Mouse (Mus musculus) erythroblast, embryonic 14.5 days (primary cell): ENCODE results near the gene Fam221b. TPM values are rescaled to one million over a fixed set of nuclear protein-coding genes. Genes with fewer than 3 reads are reported as not detected.
A peak's percentile ranks its signal among the peaks of the same experiment; 100 is the strongest.

Source experiments
- H3K27me3 ChIP-seq: 2 replicates; pipeline ENCODE4 v1.6.1; 2012; ENCODE audit warnings: inconsistent platforms; ENCODE audit not compliant: control insufficient read depth
- H3K36me3 ChIP-seq: 2 replicates; pipeline ENCODE4 v1.6.1; 2012; ENCODE audit warnings: mild to moderate bottlenecking, inconsistent platforms; ENCODE audit not compliant: control insufficient read depth
- H3K4me1 ChIP-seq: 2 replicates; pipeline ENCODE4 v1.6.1; 2012; ENCODE audit warnings: inconsistent platforms; ENCODE audit not compliant: control insufficient read depth
- H3K4me3 ChIP-seq: replicated peaks from 2 replicates; pipeline ENCODE3; 2012; ENCODE audit warnings: moderate library complexity, mild to moderate bottlenecking, inconsistent platforms
- H3K9me3 ChIP-seq: 2 replicates; pipeline ENCODE4 v1.6.1; 2012; ENCODE audit warnings: low read length, inconsistent platforms, mixed read lengths; ENCODE audit not compliant: control insufficient read depth
- GATA1 ChIP-seq: IDR thresholded peaks from 2 replicates; pipeline ENCODE4 v1.6.1; 2012; ENCODE audit warnings: low read length, inconsistent platforms, mixed read lengths
- TAL1 ChIP-seq: IDR thresholded peaks from 3 replicates; pipeline ENCODE4 v1.6.1; 2012; ENCODE audit warnings: low read length, inconsistent platforms, mixed read lengths
- polyA plus RNA-seq: library from polyadenylated mRNA; stranded (reverse); fragments of >175 nt; gene quantifications from 2 replicates; pipeline ENCODE4 v1.2.3, GENCODE M21; 2012

Gene Fam221b
- 0.03 and 0.04 TPM in 2 replicates for polyA plus RNA-seq

DNA sequence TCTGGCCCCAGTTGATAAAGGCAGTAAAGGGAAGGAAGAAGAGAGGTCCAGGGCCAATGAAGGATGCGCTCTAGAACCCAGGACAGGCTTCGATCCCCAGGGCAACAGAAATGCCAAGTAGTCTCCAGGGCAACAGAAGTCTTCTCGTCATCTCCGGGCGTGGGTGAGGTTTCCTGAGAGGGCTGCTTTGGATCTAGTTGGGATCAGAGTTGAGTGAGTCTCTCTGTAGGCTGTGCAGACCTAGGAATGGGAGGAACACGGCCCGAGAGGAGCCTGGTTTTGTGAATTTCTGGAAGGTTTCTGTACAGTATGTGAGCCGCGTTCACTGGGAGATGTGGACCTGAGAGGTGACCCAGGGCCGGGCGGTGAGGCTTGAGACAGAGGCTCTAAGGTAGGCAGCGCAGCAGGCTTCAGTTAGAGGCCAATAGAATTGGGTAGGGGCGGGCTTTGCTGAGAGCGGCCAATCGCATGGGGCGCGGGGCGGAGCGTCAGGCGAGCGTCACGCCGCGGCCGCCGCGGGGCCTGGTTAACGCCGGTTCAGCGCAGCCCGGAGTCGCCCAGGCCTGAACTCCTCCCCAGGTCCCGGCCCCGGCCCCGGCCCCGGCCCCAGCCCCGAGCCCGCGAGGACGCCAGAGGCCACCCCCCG is at the start of gene Fam221b, which contains the start of gene Tmem8b:
Gene Fam221b, minus strand, starts transcription at position 364 of the 646 bp plus-strand sequence.
Gene Tmem8b, plus strand, starts transcription at position 190 of the 646 bp plus-strand sequence.
- TF ChIP-seq GATA1 (no peak), TAL1 (no peak)
- Histone ChIP-seq H3K27me3 (peaks cover 30% of the 10 kb centered on the region), H3K36me3 (no peaks in the 10 kb centered on the region), H3K9me3 (no peaks in the 10 kb centered on the region), H3K4me3 (peak within 1 kb of the TSS; percentile 72), H3K4me1 (peaks cover 30% of the 10 kb centered on the region)

DNA sequence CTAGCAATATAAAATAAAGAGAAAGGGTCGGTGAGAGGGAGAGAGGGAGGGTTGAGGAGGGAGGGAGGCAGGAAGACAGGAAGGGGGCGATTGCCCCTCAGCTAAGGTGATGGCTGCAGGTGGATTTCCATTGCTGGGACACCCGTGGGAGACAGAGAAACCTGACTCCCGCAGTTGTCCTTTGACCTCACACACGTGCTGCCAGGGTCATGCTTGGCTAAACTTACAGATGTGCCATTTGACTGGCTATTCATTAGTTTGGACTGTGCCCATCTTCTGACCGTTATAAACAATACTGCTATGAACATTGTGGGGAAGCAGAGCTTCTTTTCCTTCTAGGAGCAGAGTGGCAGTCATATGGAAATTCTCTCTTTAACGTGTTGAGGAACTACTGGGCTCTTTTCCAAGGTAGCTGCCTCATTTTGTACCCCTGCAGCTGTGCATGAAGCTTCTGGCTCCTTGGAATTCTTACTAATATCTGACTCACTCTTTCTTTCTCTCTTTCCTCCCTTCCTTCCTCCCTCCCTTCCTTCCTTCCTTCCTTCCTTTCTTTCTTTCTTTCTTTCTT is 44.8 kb upstream of the Fam221b start:
- TF ChIP-seq TAL1 (no peak), GATA1 (no peak)

DNA sequence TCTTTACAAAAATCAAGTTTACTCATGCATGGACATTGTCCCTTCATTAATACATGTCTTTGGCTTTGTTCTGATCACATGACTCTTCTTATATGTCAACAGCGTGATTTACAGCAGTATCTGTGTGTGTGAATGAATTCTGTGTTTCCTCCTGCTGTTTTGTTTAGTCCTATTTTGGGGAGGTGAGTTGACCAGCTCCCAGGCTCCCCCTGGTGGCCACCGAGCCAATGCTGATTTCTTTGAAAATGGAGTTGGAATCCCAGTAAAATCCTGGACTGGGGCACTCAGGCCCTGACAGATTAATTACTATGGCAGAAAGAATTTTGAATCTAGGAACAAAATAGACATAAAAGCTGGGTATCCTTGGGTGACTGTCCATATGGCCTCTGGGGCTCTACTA is 42.9 kb upstream of the Fam221b start:
- TF ChIP-seq TAL1 (no peak), GATA1 (no peak)
- Histone ChIP-seq H3K27me3 (peaks cover 5% of the 10 kb centered on the region), H3K9me3 (no peaks in the 10 kb centered on the region), H3K4me3 (no peak overlapping the region), H3K36me3 (no peaks in the 10 kb centered on the region), H3K4me1 (no peaks in the 10 kb centered on the region)

More for the DNA sequence above, 44.8 kb upstream of the Fam221b start:
- Histone ChIP-seq H3K4me3 (no peak overlapping the region), H3K4me1 (no peaks in the 10 kb centered on the region), H3K9me3 (no peaks in the 10 kb centered on the region; the same call in 1 of the 2 replicates), H3K36me3 (no peaks in the 10 kb centered on the region), H3K27me3 (peaks cover 5% of the 10 kb centered on the region)

DNA sequence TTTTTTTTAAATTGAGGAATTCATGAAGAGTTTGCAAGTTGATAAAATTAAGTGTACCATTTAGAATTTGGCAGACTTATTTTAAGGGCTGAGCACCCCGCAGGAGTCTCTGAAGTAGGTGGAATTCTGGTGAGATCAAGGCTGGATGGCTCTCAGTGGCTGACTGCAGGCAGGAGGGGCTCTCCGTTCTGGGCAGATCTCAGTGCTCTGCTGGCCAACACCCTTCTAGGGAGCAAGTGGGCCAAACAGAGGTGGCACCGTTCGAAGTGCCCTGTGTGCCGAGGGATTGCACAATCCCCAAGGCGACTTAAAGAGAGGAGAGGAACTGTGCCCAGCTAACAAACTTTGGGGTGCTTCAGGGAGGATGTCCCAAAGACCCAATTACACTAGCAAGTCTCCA is 40.9 kb upstream of the Fam221b start, which contains the start of gene Olfr71:
Gene Olfr71, minus strand, starts transcription at position 387 of the 400 bp plus-strand sequence.
- Histone ChIP-seq H3K4me1 (no peaks in the 10 kb centered on the region), H3K9me3 (no peaks in the 10 kb centered on the region), H3K4me3 (no peak within 1 kb of the TSS), H3K27me3 (peaks cover 3% of the 10 kb centered on the region; the same call in 1 of the 2 replicates), H3K36me3 (no peaks in the 10 kb centered on the region)
- TF ChIP-seq GATA1 (no peak), TAL1 (no peak)

DNA sequence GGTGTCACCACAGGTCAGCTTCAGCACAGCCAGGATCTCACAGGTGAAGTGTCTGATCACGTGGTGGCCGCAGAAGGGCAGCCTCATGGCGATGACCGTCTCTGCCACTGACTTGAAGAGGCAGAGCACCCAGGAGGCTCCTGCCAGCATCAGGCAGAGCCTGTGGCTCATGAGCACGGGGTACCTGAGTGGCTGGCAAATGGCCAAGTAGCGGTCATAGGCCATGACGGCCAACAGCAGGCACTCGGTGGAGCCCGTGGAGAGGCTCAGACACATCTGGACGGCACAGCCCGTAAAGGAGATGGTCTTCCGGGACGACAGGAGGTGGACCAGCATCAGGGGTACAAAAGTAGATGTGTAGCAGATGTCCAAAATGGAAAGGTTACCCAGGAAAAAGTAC is 37.0 kb upstream of the Fam221b start:
- Histone ChIP-seq H3K36me3 (no peaks in the 10 kb centered on the region), H3K27me3 (no peaks in the 10 kb centered on the region), H3K4me1 (no peaks in the 10 kb centered on the region), H3K4me3 (no peak overlapping the region), H3K9me3 (no peaks in the 10 kb centered on the region)
- no peak for TF ChIP-seq TAL1
- TF ChIP-seq GATA1, result no peak

DNA sequence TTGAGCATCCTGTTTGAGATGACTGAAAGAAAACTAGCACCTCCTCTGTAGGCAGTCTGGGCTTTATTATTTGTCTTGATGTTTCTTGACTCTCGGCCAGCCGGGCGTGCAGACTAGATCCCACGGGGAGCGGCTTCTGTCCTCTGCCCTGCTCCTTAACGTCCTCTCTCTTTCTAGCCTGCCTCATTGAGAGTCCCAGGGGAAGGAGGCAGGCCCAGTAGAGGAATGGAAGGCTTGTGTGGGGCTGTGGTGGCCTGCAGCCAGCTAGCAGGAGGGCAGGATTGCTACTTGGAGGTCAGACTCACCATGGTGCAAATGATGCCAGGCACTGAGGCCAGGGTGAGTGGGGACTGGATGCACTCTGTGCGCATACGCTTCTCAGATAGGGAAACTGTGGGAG is 34.9 kb upstream of the Fam221b start:
- Histone ChIP-seq H3K36me3 (no peaks in the 10 kb centered on the region), H3K9me3 (no peaks in the 10 kb centered on the region), H3K4me3 (no peak overlapping the region), H3K27me3 (no peaks in the 10 kb centered on the region), H3K4me1 (no peaks in the 10 kb centered on the region)
- TF ChIP-seq TAL1, result no peak
- TF ChIP-seq GATA1, result no peak

DNA sequence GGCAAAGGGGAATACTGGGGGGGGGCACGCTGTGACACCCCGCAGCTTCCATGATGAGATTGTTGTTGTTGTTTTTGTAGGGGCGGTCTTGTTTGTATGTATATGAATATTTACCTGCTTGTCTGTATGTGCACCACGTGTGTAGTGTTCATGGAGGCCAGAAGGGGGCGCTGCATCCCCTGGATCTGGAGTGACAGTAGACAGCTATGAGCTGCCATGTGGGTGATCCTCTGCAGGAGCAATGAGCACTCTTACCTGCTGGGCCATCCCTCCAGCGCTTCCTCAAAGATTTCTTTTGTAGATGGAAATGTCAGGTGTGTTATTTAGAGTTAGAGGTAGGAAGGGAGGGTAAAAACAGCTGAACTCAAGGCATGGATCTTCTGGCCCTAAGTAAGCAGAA is 34.5 kb upstream of the Fam221b start:
- Histone ChIP-seq H3K36me3 (no peaks in the 10 kb centered on the region), H3K27me3 (no peaks in the 10 kb centered on the region), H3K9me3 (no peaks in the 10 kb centered on the region), H3K4me1 (no peaks in the 10 kb centered on the region), H3K4me3 (no peak overlapping the region)
- TF ChIP-seq GATA1 (no peak), TAL1 (no peak)

DNA sequence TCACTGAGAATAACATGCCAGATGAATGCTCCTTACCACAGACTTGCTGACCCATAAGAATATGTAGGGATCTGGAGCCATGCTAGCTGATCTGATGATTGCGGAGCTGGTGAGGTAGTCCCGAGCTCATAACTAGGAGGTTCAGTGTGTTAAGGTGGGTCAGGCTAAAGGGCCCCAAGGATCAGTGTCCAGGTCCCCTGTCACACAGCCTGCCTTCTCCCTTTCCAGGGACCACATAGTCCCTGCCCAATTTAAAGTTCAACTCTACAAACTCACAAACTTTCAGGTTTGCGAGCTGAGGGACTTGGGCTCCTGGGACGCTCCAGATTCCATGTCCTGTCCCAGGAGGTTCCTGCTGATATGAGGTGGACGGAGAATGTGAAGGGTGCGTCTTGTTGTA is 31.8 kb upstream of the Fam221b start, which contains the start of gene Olfr70:
Gene Olfr70, minus strand, starts transcription at position 101 of the 400 bp plus-strand sequence.
- Histone ChIP-seq H3K4me3 (no peak within 1 kb of the TSS), H3K9me3 (no peaks in the 10 kb centered on the region), H3K36me3 (no peaks in the 10 kb centered on the region), H3K27me3 (no peaks in the 10 kb centered on the region), H3K4me1 (no peaks in the 10 kb centered on the region)
- TF ChIP-seq GATA1, result no peak
- TF ChIP-seq TAL1, result no peak

DNA sequence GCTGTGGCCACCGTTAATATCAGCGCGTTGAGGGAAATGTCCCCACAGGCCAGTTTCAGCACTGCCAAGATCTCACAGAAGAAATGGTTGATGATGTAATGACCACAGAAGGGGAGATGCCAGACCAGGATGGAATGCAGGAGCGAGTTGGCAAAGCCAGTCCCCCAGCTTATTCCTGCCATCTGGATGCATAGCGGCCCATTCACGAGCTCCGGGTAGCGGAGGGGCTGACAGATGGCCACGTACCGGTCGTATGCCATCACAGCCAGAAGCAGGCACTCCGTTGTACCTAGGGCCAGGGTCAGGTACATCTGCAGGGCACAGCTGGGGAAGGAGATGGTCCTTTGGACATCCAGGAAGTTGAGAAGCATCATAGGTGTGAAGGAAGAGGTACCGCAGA is 27.6 kb upstream of the Fam221b start:
- TF ChIP-seq GATA1 (no peak), TAL1 (no peak)
- Histone ChIP-seq H3K4me1 (peaks cover 17% of the 10 kb centered on the region), H3K4me3 (no peak overlapping the region), H3K36me3 (no peaks in the 10 kb centered on the region), H3K9me3 (no peaks in the 10 kb centered on the region), H3K27me3 (no peaks in the 10 kb centered on the region)
